Comparison of ENCODE assay signal across 12 mouse cellular contexts in the genomic region with DNA sequence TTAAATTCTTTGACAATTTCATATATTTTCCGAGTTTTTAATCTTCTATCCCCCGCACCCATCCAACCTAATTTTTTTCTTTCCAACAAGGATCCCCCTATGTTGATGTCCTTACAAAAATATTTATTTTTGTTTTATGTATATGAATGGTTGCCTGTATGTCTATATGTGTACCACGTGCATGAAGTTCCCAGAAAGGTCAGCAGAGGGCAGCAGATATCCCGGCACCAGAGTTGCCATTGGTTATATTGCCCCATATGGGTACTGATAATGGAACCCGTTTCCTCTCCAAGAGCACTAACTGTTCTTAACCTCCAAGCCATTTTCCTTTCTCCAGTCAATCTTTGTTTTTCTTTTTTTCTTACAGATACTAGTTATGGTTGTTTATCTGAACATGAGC.
DNase-seq lines count a peak whose midpoint lies in the region; ATAC-seq and TF ChIP-seq lines count a peak whose summit lies in the region.
"Had no signal": no experiment of that assay in that cellular context is flagged by ENCODE, and none has a peak within 500 bp of the region (broad histone marks: within the 10 kb centered on the region; RNA-seq: fewer than 3 reads in every experiment).

No protein-coding gene starts in this region.

- peak; percentile 27 for TF ChIP-seq CTCF in heart, adult 2 months (IDR thresholded peaks at IDR 0.05)
- peak; percentile 29; the same call in 1 of the 2 replicates for TF ChIP-seq CTCF in testis, adult 2 months (IDR thresholded peaks at IDR 0.05; ENCODE audit: control insufficient read depth, insufficient read depth, insufficient replicate concordance, low read depth, low read length)

- no peak overlapping the region for H3K4me3 ChIP-seq in heart, adult 2 months
- H3K4me3 ChIP-seq in testis, adult 2 months (ENCODE audit: control insufficient read depth, low read depth, low read length) = no peak overlapping the region
- H3K4me3 ChIP-seq: embryonic facial prominence, embryonic 15.5 days; hindbrain, embryonic 13.5 days; stomach, embryonic 15.5 days had no signal

- no peaks in the 10 kb centered on the region for H3K36me3 ChIP-seq in heart, adult 2 months (ENCODE audit: control insufficient read depth, insufficient read depth, low read length)
- H3K36me3 ChIP-seq in testis, adult 2 months (ENCODE audit: control insufficient read depth, insufficient read depth, low read length) = no peaks in the 10 kb centered on the region
- H3K36me3 ChIP-seq: embryonic facial prominence, embryonic 15.5 days; stomach, embryonic 15.5 days had no signal

- DNase-seq in heart, adult 2 months = no peak
- no peak for DNase-seq in heart, postnatal 4 days
- no peak for DNase-seq in testis, postnatal 10 days (ENCODE audit: low spot score)
- no peak for DNase-seq in kidney, postnatal 14 days
- no peak for DNase-seq in kidney, adult 11 months
- DNase-seq: gastrocnemius, postnatal 36 days had no signal

- H3K27ac ChIP-seq in heart, adult 2 months = no peak overlapping the region
- H3K27ac ChIP-seq in testis, adult 2 months (ENCODE audit: control insufficient read depth, insufficient read depth, low read depth, low read length) = no peak overlapping the region
- H3K27ac ChIP-seq: embryonic facial prominence, embryonic 15.5 days; hindbrain, embryonic 13.5 days; stomach, embryonic 15.5 days had no signal

- no peak for TF ChIP-seq EP300 in heart, adult 2 months (IDR thresholded peaks at IDR 0.05; ENCODE audit: insufficient read depth, low read depth, low read length)

- ATAC-seq in granulocyte monocyte progenitor cell, adult 5-6 weeks (replicated peaks; ENCODE audit: poor library complexity, severe bottlenecking) = peak; percentile 62; the same call in 1 of the 2 replicates
- ATAC-seq in monocyte, adult 5-6 weeks (replicated peaks; ENCODE audit: insufficient number of reproducible peaks, low FRiP score, low TSS enrichment, poor library complexity, severe bottlenecking) = no peak

- H3K9ac ChIP-seq in heart, adult 2 months (ENCODE audit: low read depth, low read length) = no peak overlapping the region
- H3K9ac ChIP-seq: embryonic facial prominence, embryonic 15.5 days; hindbrain, embryonic 13.5 days; stomach, embryonic 15.5 days had no signal

- H3K4me1 ChIP-seq in heart, adult 2 months (ENCODE audit: control insufficient read depth, insufficient read depth, low read length) = no peaks in the 10 kb centered on the region
- H3K4me1 ChIP-seq in testis, adult 2 months (ENCODE audit: control insufficient read depth, insufficient read depth, low read length) = no peaks in the 10 kb centered on the region
- H3K4me1 ChIP-seq: embryonic facial prominence, embryonic 15.5 days; hindbrain, embryonic 13.5 days; stomach, embryonic 15.5 days had no signal

- H3K27me3 ChIP-seq in heart, adult 2 months (ENCODE audit: control insufficient read depth, insufficient read depth, low read length) = no peaks in the 10 kb centered on the region
- no peaks in the 10 kb centered on the region for H3K27me3 ChIP-seq in testis, adult 2 months (ENCODE audit: control insufficient read depth, insufficient read depth, low read length)
- H3K27me3 ChIP-seq: embryonic facial prominence, embryonic 15.5 days; stomach, embryonic 15.5 days had no signal

- TF ChIP-seq POLR2A in heart, adult 2 months (IDR thresholded peaks at IDR 0.05; ENCODE audit: insufficient read depth, low read depth, low read length) = no peak
- TF ChIP-seq POLR2A in testis, adult 2 months (IDR thresholded peaks at IDR 0.05; ENCODE audit: control insufficient read depth, low read depth, low read length) = no peak

- no peaks in the 10 kb centered on the region for H3K79me2 ChIP-seq in heart, adult 2 months (replicated peaks; ENCODE audit: control insufficient read depth, insufficient read depth, low read length)

- intact Hi-C loops in heart, adult 2 months (cut with DNase I) = no loop called here

- 87% methylated on average over 5 of the region's 5 CpGs for WGBS in heart, adult 2 months
